Mouse (Mus musculus) left cerebral cortex, postnatal 10 days (tissue): Measurements from ENCODE around the gene Vmn1r51. TPM values are rescaled to one million over a fixed set of nuclear protein-coding genes. Genes with fewer than 3 reads are reported as not detected.
"Not testable (repeated sequence)": the region's sequence is repeated elsewhere in the genome, so short reads cannot be mapped to it uniquely, and the experiment has no call there.

Experiments
- DNase-seq, 2 experiments: peaks; one replicate each; pipeline ENCODE4 v3.0.0; 2021 to 2022; ENCODE audit warnings: low spot score in 2 of 2, mixed read lengths in 1 of 2; ENCODE audit errors: extremely low spot score in 1 of 2
- intact Hi-C: fragments of 180-260 bp; cut with DNase I; formaldehyde crosslinking; loops from one replicate; pipeline ENCODE4 v1.15.1; 2025
- total RNA-seq, 2 experiments: library from RNA; stranded (reverse); gene quantifications; 2 replicates each; pipeline ENCODE4 v1.2.3; 2021

The Vmn1r51 gene
- not detected for total RNA-seq

- DNase-seq, intact Hi-C loops: not testable (repeated sequence)
Measured at GRCm38 (mm10) chr6:90122296-90122695, at the start of gene Vmn1r51. Gene Vmn1r51, plus strand, starts transcription at chr6:90122596.

GRCm38 (mm10) chr6:90078406-90078805 is 44.0 kb upstream of the Vmn1r51 start, which contains the start of gene Vmn1r49:
Gene Vmn1r49, minus strand, starts transcription at chr6:90078506.
- intact Hi-C loops, result no loop called here
- DNase-seq, result no peak

- no peak for DNase-seq
- intact Hi-C loops, result no loop called here
Measured at GRCm38 (mm10) chr6:90100566-90100965, 21.8 kb upstream of the Vmn1r51 start.

- intact Hi-C loops, result no loop called here
- no peak for DNase-seq
Measured at GRCm38 (mm10) chr6:90101130-90101529, 21.3 kb upstream of the Vmn1r51 start, which contains the start of gene Vmn1r50. Gene Vmn1r50, plus strand, starts transcription at chr6:90101430.

- intact Hi-C loops, result no loop called here
- no peak for DNase-seq
Measured at GRCm38 (mm10) chr6:90160139-90160538, 37.7 kb downstream of the Vmn1r51 start.

GRCm38 (mm10) chr6:90174508-90174907 is 52.1 kb downstream of the Vmn1r51 start, which contains the start of gene Vmn1r52:
Gene Vmn1r52, plus strand, starts transcription at chr6:90174808.
- no peak for DNase-seq
- intact Hi-C loops, result no loop called here

Other genes starting within 250 kb of the Vmn1r51 start
- not detected for gene Vmn1r42, start 246.2 kb upstream of the Vmn1r51 start, total RNA-seq
- not detected for gene Vmn1r43, start 246.2 kb upstream of the Vmn1r51 start, total RNA-seq
- gene Vmn1r44, start 238.9 kb upstream of the Vmn1r51 start, total RNA-seq, result not detected
- gene Vmn1r45, start 182.0 kb upstream of the Vmn1r51 start, total RNA-seq, result not detected
- gene Vmn1r46, start 153.3 kb upstream of the Vmn1r51 start, total RNA-seq, result not detected
- gene Vmn1r47, start 106.4 kb upstream of the Vmn1r51 start, total RNA-seq, result under 1 TPM in 1 of 2 experiments, not detected in 1; 0.04 TPM
- gene Vmn1r48, start 85.8 kb upstream of the Vmn1r51 start, total RNA-seq, result not detected
- not detected for gene Vmn1r49, start 44.1 kb upstream of the Vmn1r51 start, total RNA-seq
- gene Vmn1r50, start 21.2 kb upstream of the Vmn1r51 start, total RNA-seq, result not detected
- not detected for gene Vmn1r52, start 52.2 kb downstream of the Vmn1r51 start, total RNA-seq
- gene V1ra8, start 80.2 kb downstream of the Vmn1r51 start, total RNA-seq, result not detected
- not detected for gene Vmn1r53, start 101.8 kb downstream of the Vmn1r51 start, total RNA-seq
- not detected for gene Vmn1r54, start 123.7 kb downstream of the Vmn1r51 start, total RNA-seq
- not detected for gene BC048671, start 178.6 kb downstream of the Vmn1r51 start, total RNA-seq
- not detected for gene Chst13, start 202.6 kb downstream of the Vmn1r51 start, total RNA-seq
- not detected for gene Uroc1, start 210.7 kb downstream of the Vmn1r51 start, total RNA-seq
- 10 to 100 TPM; 23.8 to 24.0 TPM for gene Zxdc, start 246.9 kb downstream of the Vmn1r51 start, total RNA-seq